Mouse (Mus musculus) cerebellum, adult 9-11 months (tissue): ENCODE measurements around the gene Oscp1.

ENCODE experiments used
- DNase-seq: peaks from one replicate; pipeline ENCODE4 v3.0.0; 2022

Oscp1 gene

GRCm38 (mm10) chr4:126058134-126058996, at the start of gene Oscp1:
Gene Oscp1, plus strand, starts transcription at chr4:126058565.
- DNase-seq: peak; percentile 91

- no peak for DNase-seq
These were observed 40.6 kb upstream of the Oscp1 start for GRCm38 (mm10) chr4:126017676-126018332.

- no peak for DNase-seq
These were observed 39.3 kb upstream of the Oscp1 start for GRCm38 (mm10) chr4:126018966-126019538.

- DNase-seq: no peak
These were observed 34.0 kb upstream of the Oscp1 start, which contains the start of gene Csf3r for GRCm38 (mm10) chr4:126024303-126024900. Gene Csf3r, plus strand, starts transcription at chr4:126024550.

- no peak for DNase-seq
These were observed 32.6 kb upstream of the Oscp1 start for GRCm38 (mm10) chr4:126025801-126026200.

GRCm38 (mm10) chr4:126027980-126028379, 30.4 kb upstream of the Oscp1 start:
- DNase-seq: no peak

GRCm38 (mm10) chr4:126029042-126029441, 29.3 kb upstream of the Oscp1 start:
- DNase-seq: no peak

GRCm38 (mm10) chr4:126030705-126031104, 27.7 kb upstream of the Oscp1 start:
- DNase-seq: no peak

- no peak for DNase-seq
These were observed 23.0 kb upstream of the Oscp1 start for GRCm38 (mm10) chr4:126035413-126035812.

GRCm38 (mm10) chr4:126046851-126047585, 11.3 kb upstream of the Oscp1 start, which contains the start of gene Mrps15:
Gene Mrps15, plus strand, starts transcription at chr4:126046925.
- peak; percentile 85 for DNase-seq

GRCm38 (mm10) chr4:126051617-126052016, 6.7 kb upstream of the Oscp1 start:
- DNase-seq: no peak

GRCm38 (mm10) chr4:126057207-126058133, 895 bp upstream of the Oscp1 start:
- DNase-seq: no peak

- no peak for DNase-seq
These were observed 615 bp downstream of the Oscp1 start for GRCm38 (mm10) chr4:126058997-126059362.

- DNase-seq: no peak
These were observed 4.5 kb downstream of the Oscp1 start for GRCm38 (mm10) chr4:126062856-126063255.

GRCm38 (mm10) chr4:126065241-126065640, 6.9 kb downstream of the Oscp1 start:
- no peak for DNase-seq

- DNase-seq: peak; percentile 51
These were observed 9.2 kb downstream of the Oscp1 start for GRCm38 (mm10) chr4:126067401-126068077.

GRCm38 (mm10) chr4:126068842-126069241, 10.5 kb downstream of the Oscp1 start:
- no peak for DNase-seq

GRCm38 (mm10) chr4:126077833-126078232, 19.5 kb downstream of the Oscp1 start:
- DNase-seq: no peak

GRCm38 (mm10) chr4:126079266-126079665, 20.9 kb downstream of the Oscp1 start:
- no peak for DNase-seq

- no peak for DNase-seq
These were observed 23.2 kb downstream of the Oscp1 start for GRCm38 (mm10) chr4:126081601-126082000.

- DNase-seq: no peak
These were observed 24.7 kb downstream of the Oscp1 start for GRCm38 (mm10) chr4:126083021-126083420.
